ENCODE assay signal across 22 mouse cellular contexts in the genomic region with DNA sequence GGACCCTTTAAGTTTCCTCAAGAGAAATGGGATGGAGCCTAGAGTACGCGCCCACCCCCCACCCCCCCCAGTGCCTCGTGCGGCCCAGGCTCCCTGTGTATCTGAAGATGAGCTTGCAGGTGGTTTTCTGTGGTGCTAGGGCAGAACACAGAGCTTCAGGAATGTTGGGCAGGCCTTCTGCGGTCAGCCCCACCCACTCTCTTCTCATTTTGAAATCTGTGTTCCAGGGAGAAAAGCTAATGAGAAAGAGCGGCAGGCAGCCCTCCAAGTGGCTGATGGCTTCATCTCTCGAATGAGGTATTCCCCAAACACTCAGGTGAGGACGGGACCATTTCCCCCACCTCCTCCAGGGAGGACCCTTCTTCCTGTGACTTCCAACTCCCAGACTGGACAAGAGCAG. TPM values are rescaled to one million over a fixed set of nuclear protein-coding genes. Genes with fewer than 3 reads are reported as not detected.
"Had no signal": no experiment of that assay in that cellular context is flagged by ENCODE, and none has a peak within 500 bp of the region (broad histone marks: within the 10 kb centered on the region; RNA-seq: fewer than 3 reads in every experiment).

No protein-coding gene starts in this region.

- DNase-seq: lung, embryonic 14.5 days; lung, postnatal 4 days; midbrain, embryonic 14.5 days; retina, postnatal 1 day; right cerebral cortex, postnatal 14 days; right cerebral cortex, postnatal 4 days; spleen, adult 18-20 months; thymus, adult 18-20 months; thymus, postnatal 14 days; thymus, postnatal 36 days had no signal

- ATAC-seq: liver, embryonic 12.5 days; midbrain, embryonic 16.5 days had no signal

- H3K4me2 ChIP-seq: liver, embryonic 12.5 days; lung, embryonic 14.5 days; midbrain, embryonic 12.5 days; neural tube, embryonic 13.5 days; neural tube, embryonic 15.5 days had no signal

- H3K36me3 ChIP-seq: liver, embryonic 12.5 days; midbrain, embryonic 10.5 days; midbrain, embryonic 12.5 days; neural tube, embryonic 13.5 days; neural tube, embryonic 15.5 days had no signal

- H3K9ac ChIP-seq: liver, embryonic 12.5 days; liver, embryonic 14.5 days; lung, embryonic 14.5 days; midbrain, embryonic 12.5 days; neural tube, embryonic 13.5 days; neural tube, embryonic 15.5 days had no signal

- H3K4me3 ChIP-seq: liver, embryonic 12.5 days; midbrain, embryonic 10.5 days; midbrain, embryonic 12.5 days; myocyte; neural tube, embryonic 13.5 days; neural tube, embryonic 15.5 days had no signal

- H3K27ac ChIP-seq: liver, embryonic 12.5 days; liver, embryonic 14.5 days; midbrain, embryonic 10.5 days; midbrain, embryonic 12.5 days; neural tube, embryonic 13.5 days; neural tube, embryonic 15.5 days had no signal

- H3K4me1 ChIP-seq: liver, embryonic 12.5 days had no signal

- H3K27me3 ChIP-seq: liver, embryonic 12.5 days; midbrain, embryonic 12.5 days; neural tube, embryonic 13.5 days; neural tube, embryonic 15.5 days had no signal

- H3K9me3 ChIP-seq: liver, embryonic 12.5 days; midbrain, embryonic 10.5 days; midbrain, embryonic 12.5 days; neural tube, embryonic 13.5 days; neural tube, embryonic 15.5 days had no signal

RNA-seq across cellular contexts. Expression of gene Sh2d6, which starts 39.3 kb away (rescaled TPM):
- polyA plus RNA-seq: liver, embryonic 12.5 days; liver, embryonic 14.5 days; liver, embryonic 16.5 days; lung, embryonic 14.5 days; lung, embryonic 16.5 days; neural tube, embryonic 11.5 days; stomach, embryonic 14.5 days had no signal
